Mouse (Mus musculus) megakaryocyte progenitor cell, adult 5-6 weeks (primary cell): ENCODE data around the gene Olfr668. TPM values are rescaled to one million over a fixed set of nuclear protein-coding genes. Genes with fewer than 3 reads are reported as not detected.
"Not testable (repeated sequence)": the region's sequence is repeated elsewhere in the genome, so short reads cannot be mapped to it uniquely, and the experiment has no call there.

Experiments
- ATAC-seq: replicated peaks from 2 replicates; pipeline ENCODE4 v1.8.0; 2016; ENCODE audit warnings: mild to moderate bottlenecking, moderate TSS enrichment, inconsistent platforms; ENCODE audit not compliant: poor library complexity
- total RNA-seq, 2 experiments: library from RNA; stranded (forward) in 1 of 2; stranded (reverse) in 1 of 2; fragments of 157-497, 149-512 nt in 1 of 2; fragments of 200-1000 nt in 1 of 2; gene quantifications; 2 replicates each; pipeline versions ENCODE4 v1.2.3 to v1.2.4; 2015 to 2017

The Olfr668 gene
- total RNA-seq (2015), result not detected in 2 replicates
- not detected in 2 replicates for total RNA-seq (2017)

GRCm38 (mm10) chr7:104927957-104928356 lies at the start of gene Olfr668:
Gene Olfr668, minus strand, starts transcription at chr7:104928057.
- no peak for ATAC-seq

- ATAC-seq, result not testable (repeated sequence)
Observed at GRCm38 (mm10) chr7:104972507-104972906, 44.6 kb upstream of the Olfr668 start.

GRCm38 (mm10) chr7:104962520-104962919 lies 34.7 kb upstream of the Olfr668 start, which contains the start of gene Olfr670:
Gene Olfr670, minus strand, starts transcription at chr7:104962620.
- ATAC-seq, result no peak

GRCm38 (mm10) chr7:104950234-104950633 lies 22.4 kb upstream of the Olfr668 start:
- peak; percentile 87 for ATAC-seq

GRCm38 (mm10) chr7:104933940-104934339 lies 6.1 kb upstream of the Olfr668 start, which contains the start of gene Olfr669:
Gene Olfr669, plus strand, starts transcription at chr7:104934240.
- no peak for ATAC-seq

GRCm38 (mm10) chr7:104921382-104921781 lies 6.5 kb downstream of the Olfr668 start, which contains the start of gene Olfr667:
Gene Olfr667, minus strand, starts transcription at chr7:104921482.
- ATAC-seq, result no peak

GRCm38 (mm10) chr7:104895852-104896251 lies 32.0 kb downstream of the Olfr668 start, which contains the start of gene Olfr666:
Gene Olfr666, minus strand, starts transcription at chr7:104895952.
- no peak for ATAC-seq

- no peak for ATAC-seq
Observed at GRCm38 (mm10) chr7:104877731-104878130, 50.1 kb downstream of the Olfr668 start, which contains the start of gene Olfr665. Gene Olfr665, plus strand, starts transcription at chr7:104878031.

Other genes with a start within 250 kb of the Olfr668 start
- gene Olfr661, start 241.6 kb downstream of the Olfr668 start, total RNA-seq (2015), result not detected in 2 replicates
- gene Olfr661, start 241.6 kb downstream of the Olfr668 start, total RNA-seq (2017), result not detected in 2 replicates
- gene Usp17le, start 150.6 kb downstream of the Olfr668 start, total RNA-seq (2015), result not detected in 2 replicates
- not detected in 2 replicates for gene Usp17le, start 150.6 kb downstream of the Olfr668 start, total RNA-seq (2017)
- gene Usp17lb, start 85.5 kb downstream of the Olfr668 start, total RNA-seq (2015), result not detected in 2 replicates
- not detected in 2 replicates for gene Usp17lb, start 85.5 kb downstream of the Olfr668 start, total RNA-seq (2017)
- not detected in 2 replicates for gene Usp17la, start 71.0 kb downstream of the Olfr668 start, total RNA-seq (2015)
- gene Usp17la, start 71.0 kb downstream of the Olfr668 start, total RNA-seq (2017), result not detected in 2 replicates
- gene Olfr665, start 50.0 kb downstream of the Olfr668 start, total RNA-seq (2015), result not detected in 2 replicates
- gene Olfr665, start 50.0 kb downstream of the Olfr668 start, total RNA-seq (2017), result not detected in 2 replicates
- not detected in 2 replicates for gene Olfr666, start 32.1 kb downstream of the Olfr668 start, total RNA-seq (2015)
- gene Olfr666, start 32.1 kb downstream of the Olfr668 start, total RNA-seq (2017), result not detected in 2 replicates
- not detected in 2 replicates for gene Olfr667, start 6.6 kb downstream of the Olfr668 start, total RNA-seq (2015)
- gene Olfr667, start 6.6 kb downstream of the Olfr668 start, total RNA-seq (2017), result not detected in 2 replicates
- not detected in 2 replicates for gene Olfr669, start 6.2 kb upstream of the Olfr668 start, total RNA-seq (2015)
- not detected in 2 replicates for gene Olfr669, start 6.2 kb upstream of the Olfr668 start, total RNA-seq (2017)
- not detected in 2 replicates for gene Olfr670, start 34.6 kb upstream of the Olfr668 start, total RNA-seq (2015)
- not detected in 2 replicates for gene Olfr670, start 34.6 kb upstream of the Olfr668 start, total RNA-seq (2017)
- gene Olfr671, start 51.1 kb upstream of the Olfr668 start, total RNA-seq (2015), result not detected in 2 replicates
- not detected in 2 replicates for gene Olfr671, start 51.1 kb upstream of the Olfr668 start, total RNA-seq (2017)
- not detected in 2 replicates for gene Olfr672, start 74.0 kb upstream of the Olfr668 start, total RNA-seq (2015)
- gene Olfr672, start 74.0 kb upstream of the Olfr668 start, total RNA-seq (2017), result not detected in 2 replicates
- gene Olfr675, start 100.4 kb upstream of the Olfr668 start, total RNA-seq (2015), result not detected in 2 replicates
- not detected in 2 replicates for gene Olfr675, start 100.4 kb upstream of the Olfr668 start, total RNA-seq (2017)
- not detected in 2 replicates for gene Olfr676, start 104.6 kb upstream of the Olfr668 start, total RNA-seq (2015)
- not detected in 2 replicates for gene Olfr676, start 104.6 kb upstream of the Olfr668 start, total RNA-seq (2017)
- not detected in 2 replicates for gene Olfr677, start 123.3 kb upstream of the Olfr668 start, total RNA-seq (2015)
- gene Olfr677, start 123.3 kb upstream of the Olfr668 start, total RNA-seq (2017), result not detected in 2 replicates
- gene Olfr678, start 136.4 kb upstream of the Olfr668 start, total RNA-seq (2015), result not detected in 2 replicates
- gene Olfr678, start 136.4 kb upstream of the Olfr668 start, total RNA-seq (2017), result not detected in 2 replicates
- not detected in 2 replicates for gene Olfr679, start 153.1 kb upstream of the Olfr668 start, total RNA-seq (2015)
- gene Olfr679, start 153.1 kb upstream of the Olfr668 start, total RNA-seq (2017), result not detected in 2 replicates
- gene Olfr680-ps1, start 164.8 kb upstream of the Olfr668 start, total RNA-seq (2015), result not detected in 2 replicates
- gene Olfr680-ps1, start 164.8 kb upstream of the Olfr668 start, total RNA-seq (2017), result not detected in 2 replicates
- gene Olfr681, start 188.8 kb upstream of the Olfr668 start, total RNA-seq (2015), result not detected in 2 replicates
- not detected in 2 replicates for gene Olfr681, start 188.8 kb upstream of the Olfr668 start, total RNA-seq (2017)
- gene Olfr683, start 219.0 kb upstream of the Olfr668 start, total RNA-seq (2015), result not detected in 2 replicates
- gene Olfr683, start 219.0 kb upstream of the Olfr668 start, total RNA-seq (2017), result not detected in 2 replicates
- not detected in 2 replicates for gene Olfr684, start 235.6 kb upstream of the Olfr668 start, total RNA-seq (2015)
- not detected in 2 replicates for gene Olfr684, start 235.6 kb upstream of the Olfr668 start, total RNA-seq (2017)